Mouse (Mus musculus): Measurements from ENCODE around the gene D630045J12Rik. TPM values are rescaled to one million over a fixed set of nuclear protein-coding genes. Genes with fewer than 3 reads are reported as not detected.

Gene D630045J12Rik
- total RNA-seq, 1 experiment: 4.1 TPM

GRCm38 (mm10) chr6:38131801-38132231 lies 122.0 kb downstream of the D630045J12Rik start:
- no peak for DNase-seq (ENCODE audit: low read depth, low spot score)
- Histone ChIP-seq H3K36me3 (ENCODE audit: control insufficient read depth, insufficient read depth, low read length, poor library complexity, severe bottlenecking) (peaks cover 2% of the 10 kb centered on the region; the same call in 1 of the 2 replicates), H3K9ac (ENCODE audit: insufficient read depth, low read depth, low read length, poor library complexity, severe bottlenecking) (no peak overlapping the region), H3K27ac (ENCODE audit: insufficient read depth, low read depth, low read length, poor library complexity, severe bottlenecking) (no peak overlapping the region), H3K9me3 (ENCODE audit: control insufficient read depth, insufficient read depth, low read depth, low read length) (no peaks in the 10 kb centered on the region), H3K4me3 (ENCODE audit: insufficient read depth in 1 of 2, low read depth in 1 of 2, low read length in 2 of 2, poor library complexity in 1 of 2, severe bottlenecking in 1 of 2) (no peak overlapping the region), H3K4me1 (ENCODE audit: control insufficient read depth in 2 of 2, insufficient read depth in 2 of 2, low read length in 2 of 2, poor library complexity in 1 of 2) (peaks cover 0 to 3% of the 10 kb centered on the region in 2 experiments; a peak in 1 of 4 replicates)
- in situ Hi-C loops (cut with MboI; ENCODE audit: low sequenced_read_pairs in 2 of 2, unreplicated experiment in 2 of 2): no loop called here
- TF ChIP-seq CHD2 (IDR thresholded peaks at IDR 0.05; ENCODE audit: low read depth, low read length): no peak
- no peak for TF ChIP-seq MAFK (IDR thresholded peaks at IDR 0.05; ENCODE audit: insufficient read depth, low read depth, low read length)
- TF ChIP-seq HCFC1 (IDR thresholded peaks at IDR 0.05; ENCODE audit: borderline replicate concordance, insufficient read depth, low read length): no peak
- no peak for TF ChIP-seq ZNF384 (IDR thresholded peaks at IDR 0.05; ENCODE audit: low read depth, low read length)
- TF ChIP-seq ZC3H11A (IDR thresholded peaks at IDR 0.05; ENCODE audit: borderline replicate concordance, low read depth, low read length): no peak

GRCm38 (mm10) chr6:38129883-38130282 lies 123.9 kb downstream of the D630045J12Rik start:
- Histone ChIP-seq H3K9me3 (ENCODE audit: control insufficient read depth, insufficient read depth, low read depth, low read length) (no peaks in the 10 kb centered on the region), H3K36me3 (ENCODE audit: control insufficient read depth, insufficient read depth, low read length, poor library complexity, severe bottlenecking) (0 out of 2 replicates have a peak, but pooled peaks cover 2% of the 10 kb centered on the region), H3K4me1 (ENCODE audit: control insufficient read depth in 2 of 2, insufficient read depth in 2 of 2, low read length in 2 of 2, poor library complexity in 1 of 2) (no peaks in the 10 kb centered on the region), H3K9ac (ENCODE audit: insufficient read depth, low read depth, low read length, poor library complexity, severe bottlenecking) (no peak overlapping the region), H3K4me3 (ENCODE audit: insufficient read depth in 1 of 2, low read depth in 1 of 2, low read length in 2 of 2, poor library complexity in 1 of 2, severe bottlenecking in 1 of 2) (no peak overlapping the region), H3K27ac (ENCODE audit: insufficient read depth, low read depth, low read length, poor library complexity, severe bottlenecking) (no peak overlapping the region)
- in situ Hi-C loops (cut with MboI; ENCODE audit: low sequenced_read_pairs in 2 of 2, unreplicated experiment in 2 of 2): no loop called here
- TF ChIP-seq ZC3H11A (IDR thresholded peaks at IDR 0.05; ENCODE audit: borderline replicate concordance, low read depth, low read length) (0 out of 2 replicates have a peak, but pooled peaks have one; percentile 9), MAFK (IDR thresholded peaks at IDR 0.05; ENCODE audit: insufficient read depth, low read depth, low read length) (no peak)
- peak; percentile 19 for DNase-seq (ENCODE audit: low read depth, low spot score)

DNA sequence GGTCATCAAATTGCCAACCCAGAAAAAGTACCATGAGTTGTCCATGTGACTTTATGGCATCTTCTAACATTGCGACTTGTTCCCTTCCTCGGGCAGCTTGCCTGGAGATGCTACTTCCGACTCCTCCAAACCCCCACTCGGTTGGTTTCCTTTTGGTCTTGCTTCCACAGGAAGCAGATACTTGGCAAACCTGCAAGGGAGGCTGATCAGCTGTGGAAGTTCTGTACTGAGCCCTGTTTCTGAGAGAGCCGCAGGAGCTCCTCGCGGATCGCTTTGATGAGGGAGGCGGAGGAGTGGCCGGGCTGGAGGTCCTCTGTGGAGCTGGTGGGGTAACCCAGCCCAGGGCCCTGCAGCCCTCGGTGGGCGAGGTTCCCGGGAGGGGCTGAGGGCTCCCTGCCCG lies 125.7 kb downstream of the D630045J12Rik start:
- no peak for DNase-seq (ENCODE audit: low read depth, low spot score)
- no peaks in the 10 kb centered on the region for H3K4me1 ChIP-seq (ENCODE audit: control insufficient read depth in 2 of 2, insufficient read depth in 2 of 2, low read length in 2 of 2, poor library complexity in 1 of 2)
- H3K4me3 ChIP-seq (ENCODE audit: insufficient read depth in 1 of 2, low read depth in 1 of 2, low read length in 2 of 2, poor library complexity in 1 of 2, severe bottlenecking in 1 of 2): no peak overlapping the region
- TF ChIP-seq ZNF384 (IDR thresholded peaks at IDR 0.05; ENCODE audit: low read depth, low read length): no peak
- TF ChIP-seq HCFC1 (IDR thresholded peaks at IDR 0.05; ENCODE audit: borderline replicate concordance, insufficient read depth, low read length): no peak
- no peak for TF ChIP-seq MAFK (IDR thresholded peaks at IDR 0.05; ENCODE audit: insufficient read depth, low read depth, low read length)
- TF ChIP-seq ZC3H11A (IDR thresholded peaks at IDR 0.05; ENCODE audit: borderline replicate concordance, low read depth, low read length): no peak
- TF ChIP-seq CHD2 (IDR thresholded peaks at IDR 0.05; ENCODE audit: low read depth, low read length): no peak
- 0 out of 2 replicates have a peak, but pooled peaks cover 2% of the 10 kb centered on the region for H3K36me3 ChIP-seq (ENCODE audit: control insufficient read depth, insufficient read depth, low read length, poor library complexity, severe bottlenecking)
- H3K9me3 ChIP-seq (ENCODE audit: control insufficient read depth, insufficient read depth, low read depth, low read length): no peaks in the 10 kb centered on the region
- no peak overlapping the region for H3K9ac ChIP-seq (ENCODE audit: insufficient read depth, low read depth, low read length, poor library complexity, severe bottlenecking)
- in situ Hi-C loops (cut with MboI; ENCODE audit: low sequenced_read_pairs in 2 of 2, unreplicated experiment in 2 of 2): no loop called here
- H3K27ac ChIP-seq (ENCODE audit: insufficient read depth, low read depth, low read length, poor library complexity, severe bottlenecking): no peak overlapping the region

- in situ Hi-C loops (cut with MboI; ENCODE audit: low sequenced_read_pairs in 2 of 2, unreplicated experiment in 2 of 2): no loop called here
- no peak for TF ChIP-seq HCFC1 (IDR thresholded peaks at IDR 0.05; ENCODE audit: borderline replicate concordance, insufficient read depth, low read length)
- no peak for TF ChIP-seq ZC3H11A (IDR thresholded peaks at IDR 0.05; ENCODE audit: borderline replicate concordance, low read depth, low read length)
- TF ChIP-seq MAFK (IDR thresholded peaks at IDR 0.05; ENCODE audit: insufficient read depth, low read depth, low read length): no peak
- TF ChIP-seq ZNF384 (IDR thresholded peaks at IDR 0.05; ENCODE audit: low read depth, low read length): no peak
- no peak for TF ChIP-seq CHD2 (IDR thresholded peaks at IDR 0.05; ENCODE audit: low read depth, low read length)
Measured at GRCm38 (mm10) chr6:38125462-38125861, 128.3 kb downstream of the D630045J12Rik start.

GRCm38 (mm10) chr6:38124882-38125281 lies 128.9 kb downstream of the D630045J12Rik start:
- Histone ChIP-seq H3K9me3 (ENCODE audit: control insufficient read depth, insufficient read depth, low read depth, low read length) (no peaks in the 10 kb centered on the region), H3K36me3 (ENCODE audit: control insufficient read depth, insufficient read depth, low read length, poor library complexity, severe bottlenecking) (0 out of 2 replicates have a peak, but pooled peaks cover 2% of the 10 kb centered on the region), H3K4me1 (ENCODE audit: control insufficient read depth in 2 of 2, insufficient read depth in 2 of 2, low read length in 2 of 2, poor library complexity in 1 of 2) (no peaks in the 10 kb centered on the region), H3K9ac (ENCODE audit: insufficient read depth, low read depth, low read length, poor library complexity, severe bottlenecking) (no peak overlapping the region), H3K27ac (ENCODE audit: insufficient read depth, low read depth, low read length, poor library complexity, severe bottlenecking) (no peak overlapping the region), H3K4me3 (ENCODE audit: insufficient read depth in 1 of 2, low read depth in 1 of 2, low read length in 2 of 2, poor library complexity in 1 of 2, severe bottlenecking in 1 of 2) (no peak overlapping the region)
- TF ChIP-seq MAFK (IDR thresholded peaks at IDR 0.05; ENCODE audit: insufficient read depth, low read depth, low read length) (no peak), ZC3H11A (IDR thresholded peaks at IDR 0.05; ENCODE audit: borderline replicate concordance, low read depth, low read length) (no peak), CHD2 (IDR thresholded peaks at IDR 0.05; ENCODE audit: low read depth, low read length) (no peak), HCFC1 (IDR thresholded peaks at IDR 0.05; ENCODE audit: borderline replicate concordance, insufficient read depth, low read length) (no peak), ZNF384 (IDR thresholded peaks at IDR 0.05; ENCODE audit: low read depth, low read length) (no peak)
- in situ Hi-C loops (cut with MboI; ENCODE audit: low sequenced_read_pairs in 2 of 2, unreplicated experiment in 2 of 2): no loop called here
- DNase-seq (ENCODE audit: low read depth, low spot score): no peak

More at GRCm38 (mm10) chr6:38125462-38125861, 128.3 kb downstream of the D630045J12Rik start:
- 0 out of 2 replicates have a peak, but pooled peaks cover 2% of the 10 kb centered on the region for H3K36me3 ChIP-seq (ENCODE audit: control insufficient read depth, insufficient read depth, low read length, poor library complexity, severe bottlenecking)
- no peaks in the 10 kb centered on the region for H3K4me1 ChIP-seq (ENCODE audit: control insufficient read depth in 2 of 2, insufficient read depth in 2 of 2, low read length in 2 of 2, poor library complexity in 1 of 2)
- DNase-seq (ENCODE audit: low read depth, low spot score): no peak
- H3K4me3 ChIP-seq (ENCODE audit: insufficient read depth in 1 of 2, low read depth in 1 of 2, low read length in 2 of 2, poor library complexity in 1 of 2, severe bottlenecking in 1 of 2): no peak overlapping the region
- H3K9me3 ChIP-seq (ENCODE audit: control insufficient read depth, insufficient read depth, low read depth, low read length): no peaks in the 10 kb centered on the region
- no peak overlapping the region for H3K9ac ChIP-seq (ENCODE audit: insufficient read depth, low read depth, low read length, poor library complexity, severe bottlenecking)
- H3K27ac ChIP-seq (ENCODE audit: insufficient read depth, low read depth, low read length, poor library complexity, severe bottlenecking): no peak overlapping the region

All from ES-E14 (cell line).